Mouse (Mus musculus) urinary bladder, postnatal 14 days (tissue): ENCODE measurements at regions not wholly inside any gene's neighbourhood (a gene's known extent, or its start where the extent isn't known, plus 50 kb on each side); places are given as distances from the start of the nearest gene placed in this dataset.

ENCODE experiments used
- DNase-seq: peaks from one replicate; pipeline ENCODE4 v3.0.0; 2021; ENCODE audit warnings: low spot score

- no peak for DNase-seq
Observed at GRCm38 (mm10) chr8:34451211-34452000, 339.9 kb upstream of the Gm10131 start.

GRCm38 (mm10) chr8:34449391-34450044 is 338.0 kb upstream of the Gm10131 start:
- DNase-seq = no peak

GRCm38 (mm10) chr8:34447880-34448830 is 336.6 kb upstream of the Gm10131 start:
- DNase-seq = no peak

- no peak for DNase-seq
Observed at GRCm38 (mm10) chr8:34442688-34443087, 331.2 kb upstream of the Gm10131 start.

- DNase-seq = no peak
Observed at GRCm38 (mm10) chr8:34441756-34442155, 330.2 kb upstream of the Gm10131 start.

- DNase-seq = no peak
Observed at GRCm38 (mm10) chr8:34440771-34441170, 329.2 kb upstream of the Gm10131 start.

- no peak for DNase-seq
Observed at GRCm38 (mm10) chr8:34438771-34439170, 327.2 kb upstream of the Gm10131 start.

- no peak for DNase-seq
Observed at GRCm38 (mm10) chr8:34431985-34432384, 320.4 kb upstream of the Gm10131 start.

GRCm38 (mm10) chr8:34429231-34429630 is 317.7 kb upstream of the Gm10131 start:
- DNase-seq = no peak

GRCm38 (mm10) chr8:34401571-34401970 is 290.0 kb upstream of the Gm10131 start:
- DNase-seq = no peak

- DNase-seq = no peak
Observed at GRCm38 (mm10) chr8:34398914-34399813, 287.6 kb upstream of the Gm10131 start.

- DNase-seq = no peak
Observed at GRCm38 (mm10) chr8:34397583-34398411, 286.3 kb upstream of the Gm10131 start.

GRCm38 (mm10) chr8:34397225-34397582 is 285.7 kb upstream of the Gm10131 start:
- DNase-seq = no peak

GRCm38 (mm10) chr8:34392981-34393828 is 281.7 kb upstream of the Gm10131 start:
- DNase-seq = no peak

- DNase-seq = no peak
Observed at GRCm38 (mm10) chr8:34392208-34392980, 280.9 kb upstream of the Gm10131 start.

- no peak for DNase-seq
Observed at GRCm38 (mm10) chr8:34385806-34386439, 274.4 kb upstream of the Gm10131 start.

GRCm38 (mm10) chr8:34380615-34381014 is 269.1 kb upstream of the Gm10131 start:
- DNase-seq = no peak

- DNase-seq = no peak
Observed at GRCm38 (mm10) chr8:34377154-34377553, 265.6 kb upstream of the Gm10131 start.
